Mouse (Mus musculus) heart, postnatal 0 days (tissue): Measurements from ENCODE around the gene Cerk.

ENCODE experiments used
- CTCF ChIP-seq: IDR thresholded peaks from 2 replicates; pipeline ENCODE4 v1.5.1; 2016; ENCODE audit warnings: antibody characterized with exemption, control low read depth, low read depth
- EP300 ChIP-seq: IDR thresholded peaks from 2 replicates; pipeline ENCODE4 v1.6.1; 2016; ENCODE audit warnings: antibody characterized with exemption, low read depth

GRCm38 (mm10) chr15:86205300-86205699 lies 19.4 kb upstream of the Cerk start:
- TF ChIP-seq CTCF (peak; percentile 55), EP300 (no peak)
